Mouse (Mus musculus): Measurements from ENCODE around the gene Fbxo21.
A peak's percentile ranks its signal among the peaks of the same experiment; 100 is the strongest.

Fbxo21 gene

DNA sequence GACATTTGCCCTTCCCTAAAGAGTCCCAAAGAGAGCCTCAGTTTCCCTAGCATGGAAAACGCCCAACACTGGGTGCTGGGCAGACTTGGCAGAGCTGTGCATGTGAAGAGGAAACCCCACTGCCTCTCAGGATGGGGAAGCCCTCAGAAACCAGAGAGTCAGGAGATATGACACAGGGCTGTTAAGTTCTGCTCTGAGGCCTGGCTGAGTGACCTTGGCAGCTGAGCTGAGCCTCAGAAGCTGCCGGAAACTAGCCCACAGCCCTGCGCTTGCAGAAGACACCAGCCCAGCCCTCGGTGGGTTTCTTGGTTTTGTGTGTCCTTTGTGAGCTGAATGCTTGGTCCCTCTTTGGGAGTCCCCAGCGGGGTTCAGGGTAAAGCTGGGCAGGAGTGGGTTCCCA, 72.4 kb downstream of the Fbxo21 start:
- no peak for DNase-seq

DNA sequence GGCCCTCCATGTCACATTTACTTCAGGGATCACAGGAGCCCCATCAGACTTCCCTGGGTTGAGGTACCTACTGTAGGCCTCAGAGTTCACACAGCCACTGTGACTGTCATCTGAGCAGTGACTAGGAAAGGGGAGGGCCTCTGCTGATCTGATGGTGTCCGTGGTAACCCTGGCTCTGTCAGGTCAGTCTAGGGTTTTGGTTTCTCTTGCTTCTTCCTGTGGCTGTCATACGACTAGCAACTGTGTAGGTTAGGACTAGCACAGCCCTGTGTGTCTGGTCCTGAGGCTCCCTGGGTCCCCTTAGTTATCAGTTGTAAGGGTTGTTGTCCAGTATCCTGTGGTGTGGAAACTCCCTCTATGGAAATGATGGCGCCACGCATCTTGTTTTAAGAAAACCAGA, 74.2 kb downstream of the Fbxo21 start:
- no peak for DNase-seq

GRCm38 (mm10) chr5:118051981-118052662, 75.6 kb downstream of the Fbxo21 start:
- peak; percentile 97 for DNase-seq

DNA sequence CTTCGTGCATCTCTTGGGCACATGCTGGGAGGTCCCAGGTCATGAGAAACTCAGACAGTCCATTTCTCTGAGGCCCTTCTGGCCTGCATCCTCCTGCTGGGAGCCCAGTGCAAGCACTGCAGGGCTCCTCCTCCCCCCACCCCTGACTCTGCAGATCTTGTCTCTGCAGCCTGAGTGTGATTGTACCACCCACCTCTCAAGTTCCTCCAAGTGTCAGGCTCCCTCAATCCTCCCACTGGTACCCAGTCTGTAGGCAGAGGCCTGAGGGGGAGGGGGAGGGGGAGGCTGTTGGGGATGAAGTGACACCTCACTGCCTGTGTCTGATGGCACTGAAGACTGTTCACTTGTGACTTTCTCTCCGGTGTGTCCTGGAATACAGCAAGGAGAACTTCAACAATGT, 76.7 kb downstream of the Fbxo21 start:
- no peak for DNase-seq

GRCm38 (mm10) chr5:118057508-118058111, 81.1 kb downstream of the Fbxo21 start:
- peak; percentile 98 for DNase-seq

GRCm38 (mm10) chr5:118058858-118059257, 82.3 kb downstream of the Fbxo21 start:
- peak; percentile 98 for DNase-seq

- no peak for DNase-seq
These were observed 83.1 kb downstream of the Fbxo21 start for GRCm38 (mm10) chr5:118059646-118060045.
